Mouse (Mus musculus): ENCODE results near the gene Rapgef6.

Gene Rapgef6

DNA sequence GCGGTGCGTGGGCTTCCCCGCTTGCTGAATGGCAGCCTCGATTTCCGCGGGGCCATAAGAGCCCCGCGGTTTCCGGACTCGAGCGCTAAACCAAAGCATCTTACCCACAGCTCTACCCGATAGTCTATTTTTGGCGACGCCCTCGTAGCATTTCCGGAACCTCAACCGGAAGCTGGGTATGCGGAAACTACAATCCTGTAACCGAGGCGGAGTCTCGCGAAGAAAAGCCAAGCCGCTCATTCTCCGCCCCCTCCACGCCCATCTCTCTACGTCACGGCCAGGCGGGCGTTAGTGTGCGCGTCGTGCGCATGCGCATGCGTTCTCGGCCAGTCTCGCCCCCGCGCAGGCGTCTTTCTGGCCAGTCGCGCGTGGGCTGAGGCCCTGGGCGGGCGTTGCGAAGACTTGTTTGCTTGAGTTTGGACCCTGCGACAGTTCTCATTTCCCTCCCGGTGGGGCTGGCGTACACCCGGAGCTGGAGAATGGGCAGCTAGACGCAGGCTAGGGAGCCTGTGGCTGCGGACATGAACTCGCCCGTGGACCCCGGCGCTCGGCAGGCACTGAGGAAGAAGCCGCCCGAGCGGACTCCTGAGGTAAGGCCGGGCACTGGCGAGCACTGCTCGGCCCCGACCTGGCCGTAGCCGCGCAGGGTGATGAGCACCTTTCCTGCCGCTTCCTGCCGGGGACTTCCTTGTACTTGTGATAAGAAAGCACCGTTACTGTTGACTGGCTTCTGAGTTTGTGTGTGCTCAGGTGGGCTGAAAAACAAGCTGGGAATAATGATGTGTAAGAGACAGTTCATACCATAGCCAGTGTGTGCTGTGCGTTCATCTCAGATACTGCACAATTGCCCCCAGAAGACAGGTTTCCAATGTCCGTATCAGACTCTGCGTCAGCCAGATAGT is at the start of gene Rapgef6:
Gene Rapgef6 (plus strand): TSS at position 319 of the 902 bp plus-strand sequence.
- peak; percentile 99 for DNase-seq (ENCODE audit: low read depth, low spot score)

- peak; percentile 12 for DNase-seq (ENCODE audit: low read depth, low spot score)
Observed at GRCm38 (mm10) chr11:54478414-54478813, 44.2 kb upstream of the Rapgef6 start.

GRCm38 (mm10) chr11:54486041-54486440 is 36.6 kb upstream of the Rapgef6 start:
- DNase-seq (ENCODE audit: low read depth, low spot score) = no peak

GRCm38 (mm10) chr11:54491946-54492558 is 30.6 kb upstream of the Rapgef6 start:
- DNase-seq (ENCODE audit: low read depth, low spot score) = no peak

DNA sequence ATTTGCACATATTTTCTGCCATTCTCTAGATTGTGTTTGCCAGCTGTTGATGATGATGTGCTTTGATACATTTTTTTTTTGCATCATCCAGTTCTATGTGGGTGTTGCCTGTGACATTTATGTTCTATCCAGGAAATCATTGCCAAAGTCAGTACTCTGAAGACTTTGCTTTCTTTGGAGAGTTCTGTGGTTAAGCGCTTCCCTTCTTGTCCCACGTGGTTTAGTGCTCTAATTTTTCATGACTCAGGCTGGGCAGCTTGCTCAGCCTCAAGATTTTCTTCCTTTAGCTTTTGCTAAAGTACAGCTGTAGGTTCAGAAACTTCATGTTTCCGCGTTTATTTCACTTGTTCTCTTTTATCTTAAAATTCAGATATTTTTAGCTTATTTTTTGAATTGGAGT is 30.1 kb upstream of the Rapgef6 start:
- no peak for DNase-seq (ENCODE audit: low read depth, low spot score)

- no peak for DNase-seq (ENCODE audit: low read depth, low spot score)
Observed at GRCm38 (mm10) chr11:54499838-54500237, 22.8 kb upstream of the Rapgef6 start.

DNA sequence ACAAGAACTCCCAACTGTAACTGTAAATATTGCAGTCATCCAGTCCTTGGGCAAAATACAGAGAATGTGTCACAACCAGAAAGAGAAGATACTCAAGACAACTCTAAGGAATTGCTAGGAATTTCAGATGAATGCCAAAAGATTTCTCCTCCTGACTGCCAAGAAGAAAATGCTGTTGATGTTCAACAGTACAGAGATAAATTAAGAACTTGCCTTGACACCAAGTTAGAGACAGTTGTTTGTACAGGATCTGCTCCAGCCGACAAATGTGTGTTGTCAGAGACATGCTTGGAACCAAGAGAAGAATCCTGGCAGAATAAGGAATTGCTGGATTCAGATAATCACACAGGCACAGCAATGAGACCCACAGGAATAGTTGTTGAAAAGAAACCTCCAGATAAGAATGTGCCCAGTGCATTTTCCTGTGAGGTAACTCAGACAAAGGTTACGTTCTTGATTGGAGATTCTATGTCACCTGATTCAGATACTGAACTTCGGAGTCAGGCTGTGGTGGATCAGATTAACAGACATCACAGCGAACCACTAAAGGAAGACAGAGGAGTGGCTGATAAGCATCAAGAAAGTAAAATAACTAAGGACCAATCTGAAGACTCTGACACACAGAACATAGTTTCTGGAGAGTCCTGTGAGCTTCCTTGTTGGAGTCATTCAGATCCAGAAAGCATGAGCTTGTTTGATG is 20.0 kb upstream of the Rapgef6 start:
- DNase-seq (ENCODE audit: low read depth, low spot score) = no peak

- DNase-seq (ENCODE audit: low read depth, low spot score) = no peak
Observed at GRCm38 (mm10) chr11:54513584-54513983, 9.1 kb upstream of the Rapgef6 start.

- no peak for DNase-seq (ENCODE audit: low read depth, low spot score)
Observed at GRCm38 (mm10) chr11:54521927-54522528, 619 bp upstream of the Rapgef6 start.

- DNase-seq (ENCODE audit: low read depth, low spot score) = no peak
Observed at GRCm38 (mm10) chr11:54523431-54524001, 869 bp downstream of the Rapgef6 start.

DNA sequence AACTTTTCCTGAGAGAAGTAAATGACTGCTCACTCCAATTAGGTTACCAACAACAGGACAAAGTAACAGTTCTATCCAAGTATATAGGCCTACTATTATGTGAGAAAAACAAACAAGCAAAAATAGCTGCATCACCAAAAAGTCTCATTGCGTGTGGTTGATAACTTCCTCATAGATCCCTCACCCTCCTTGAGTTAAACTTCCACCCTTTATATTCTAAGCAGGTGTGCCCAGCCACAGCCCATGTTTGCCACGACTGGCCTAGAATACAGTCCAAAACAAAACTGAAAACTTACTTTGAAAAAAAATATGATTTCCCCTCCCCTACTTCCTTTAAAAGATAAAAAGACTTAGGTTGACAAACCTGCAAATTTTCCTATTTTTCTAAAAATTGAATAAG is 5.4 kb downstream of the Rapgef6 start:
- no peak for DNase-seq (ENCODE audit: low read depth, low spot score)

GRCm38 (mm10) chr11:54530391-54530790 is 7.7 kb downstream of the Rapgef6 start:
- no peak for DNase-seq (ENCODE audit: low read depth, low spot score)

DNA sequence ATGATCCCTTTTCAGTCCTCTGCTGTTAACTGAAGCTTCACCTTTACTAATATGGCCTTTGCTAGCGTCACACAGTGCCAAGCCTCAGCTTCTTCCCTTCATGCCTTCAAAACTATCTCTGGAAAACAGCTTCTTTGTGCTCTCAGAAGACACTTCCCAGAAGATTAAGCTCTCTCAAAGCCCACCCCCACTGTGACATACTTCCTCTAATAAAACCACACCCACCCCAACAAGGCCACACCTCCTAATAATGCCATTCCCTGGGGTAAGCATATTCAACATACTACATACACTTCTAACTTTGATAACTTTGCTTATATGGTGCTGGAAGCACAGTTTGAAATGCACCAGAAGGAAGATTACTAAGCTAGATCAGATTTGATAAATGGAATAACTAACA is 8.3 kb downstream of the Rapgef6 start:
- no peak for DNase-seq (ENCODE audit: low read depth, low spot score)

DNA sequence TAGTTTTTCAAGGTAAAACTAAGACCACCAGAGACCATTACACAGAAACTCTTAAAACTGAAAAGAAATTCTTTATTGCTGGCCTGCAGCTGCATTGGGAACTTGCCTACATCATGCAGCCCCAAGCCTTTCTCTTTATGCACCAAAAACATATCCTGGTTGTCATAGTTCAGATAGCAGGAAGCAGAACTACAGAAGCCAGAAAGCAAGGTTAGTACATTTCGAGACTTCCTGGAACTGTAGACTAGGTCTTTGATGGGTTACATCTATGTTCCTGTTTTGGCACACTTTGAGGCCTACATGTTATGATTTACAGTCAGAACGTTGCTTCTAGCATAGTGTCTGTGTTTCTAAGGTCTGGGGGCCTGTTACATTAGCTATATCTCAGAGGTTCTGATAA is 11.2 kb downstream of the Rapgef6 start:
- DNase-seq (ENCODE audit: low read depth, low spot score) = no peak

GRCm38 (mm10) chr11:54534871-54535270 is 12.2 kb downstream of the Rapgef6 start:
- DNase-seq (ENCODE audit: low read depth, low spot score) = peak; percentile 65

DNA sequence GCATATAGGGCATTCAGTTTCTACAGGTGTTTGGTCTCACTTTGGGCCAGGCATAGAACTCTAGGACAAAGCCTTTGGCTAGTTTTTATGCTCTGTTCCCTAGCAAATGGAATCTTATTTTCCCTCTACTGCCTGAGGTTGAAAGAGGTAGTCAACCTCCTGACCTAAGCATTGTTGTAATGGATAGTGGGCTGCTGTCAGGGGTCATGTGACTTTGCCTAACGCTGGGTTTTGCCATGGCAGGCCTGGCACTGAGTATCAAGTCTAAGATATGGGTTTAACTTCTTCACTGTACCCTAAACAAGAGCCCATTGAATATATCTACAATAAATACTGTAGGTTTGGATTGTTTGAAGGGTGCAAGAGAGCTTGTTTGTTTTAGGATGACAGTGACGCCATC is 16.4 kb downstream of the Rapgef6 start:
- DNase-seq (ENCODE audit: low read depth, low spot score) = no peak

DNA sequence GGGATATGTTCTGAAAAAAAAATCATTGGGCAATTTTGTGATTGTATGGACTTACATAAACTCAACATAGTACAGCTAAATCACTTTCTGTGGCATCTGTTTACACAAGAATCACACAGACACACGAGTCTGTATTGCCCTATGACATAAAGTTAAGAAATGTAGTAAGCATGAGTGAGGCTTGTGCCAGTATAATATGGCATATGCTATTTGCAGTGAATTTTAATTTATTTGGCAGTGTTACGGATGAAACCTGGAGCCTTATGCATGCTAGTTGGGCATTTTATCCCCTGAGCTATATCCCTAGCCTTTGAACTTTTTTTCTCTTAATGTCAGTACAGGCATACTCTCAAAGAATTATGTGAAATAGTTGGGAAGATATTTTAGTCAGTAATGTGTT is 16.8 kb downstream of the Rapgef6 start:
- DNase-seq (ENCODE audit: low read depth, low spot score) = no peak

GRCm38 (mm10) chr11:54540328-54540727 is 17.7 kb downstream of the Rapgef6 start:
- DNase-seq (ENCODE audit: low read depth, low spot score) = no peak

DNA sequence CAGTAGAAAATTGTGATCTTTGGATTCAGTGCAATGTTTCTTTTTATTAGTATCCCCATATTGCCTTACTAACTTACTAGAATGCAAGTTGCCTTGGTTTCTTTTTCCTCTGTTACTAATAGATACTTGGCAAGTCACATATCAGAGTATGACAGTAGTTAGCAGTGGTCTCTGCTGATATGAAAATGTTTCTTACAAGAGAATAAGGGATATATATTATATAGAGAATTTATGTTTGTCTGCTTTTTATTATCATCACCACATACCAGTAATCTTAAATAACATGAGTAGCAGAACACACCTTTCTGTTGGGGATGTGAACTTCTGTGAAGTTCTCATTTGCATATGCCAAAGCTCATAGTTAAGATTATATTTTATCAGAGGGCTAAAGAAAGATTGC is 19.8 kb downstream of the Rapgef6 start:
- no peak for DNase-seq (ENCODE audit: low read depth, low spot score)

DNA sequence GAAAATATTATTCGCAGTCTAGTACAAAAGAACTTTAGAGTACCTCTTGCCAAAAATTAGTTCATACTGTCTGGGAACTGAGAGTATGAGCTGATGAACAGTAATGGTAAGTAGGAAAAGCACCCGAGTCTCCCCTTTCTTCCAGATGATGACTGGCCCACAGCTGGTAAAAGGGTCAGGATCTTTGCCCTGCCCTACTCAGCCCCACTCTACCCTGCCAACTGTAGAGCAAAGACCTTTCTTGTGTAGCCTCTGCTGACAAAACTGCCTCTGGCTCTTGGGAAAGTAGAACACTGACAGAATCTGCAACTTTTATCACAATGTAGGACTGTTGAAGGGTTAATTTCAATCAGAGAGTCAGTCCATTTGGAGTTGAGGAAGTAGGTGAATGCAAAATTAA is 32.3 kb downstream of the Rapgef6 start:
- DNase-seq (ENCODE audit: low read depth, low spot score) = no peak

GRCm38 (mm10) chr11:54562761-54563160 is 40.1 kb downstream of the Rapgef6 start:
- no peak for DNase-seq (ENCODE audit: low read depth, low spot score)

DNA sequence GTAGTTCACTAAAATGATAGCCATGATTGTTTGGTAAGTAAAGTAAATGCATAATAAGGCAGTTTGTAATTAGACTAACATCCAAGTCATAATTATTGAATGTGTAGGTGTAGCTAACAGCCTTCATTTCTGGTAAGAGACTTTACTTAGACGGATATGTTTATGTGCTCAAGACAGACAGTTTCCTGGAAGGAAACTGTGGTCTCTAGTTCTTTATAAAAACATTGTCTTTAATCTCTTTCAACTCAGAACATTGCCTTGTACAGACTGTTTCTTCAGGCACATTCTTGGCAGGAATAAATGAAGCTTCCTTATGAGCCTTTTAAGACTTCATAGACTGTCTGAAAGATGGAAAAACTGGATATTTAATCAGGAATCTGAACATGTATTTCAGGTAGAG is 45.3 kb downstream of the Rapgef6 start:
- DNase-seq (ENCODE audit: low read depth, low spot score) = no peak
